16 mouse cellular contexts compared by ENCODE assay signal in the genomic region with DNA sequence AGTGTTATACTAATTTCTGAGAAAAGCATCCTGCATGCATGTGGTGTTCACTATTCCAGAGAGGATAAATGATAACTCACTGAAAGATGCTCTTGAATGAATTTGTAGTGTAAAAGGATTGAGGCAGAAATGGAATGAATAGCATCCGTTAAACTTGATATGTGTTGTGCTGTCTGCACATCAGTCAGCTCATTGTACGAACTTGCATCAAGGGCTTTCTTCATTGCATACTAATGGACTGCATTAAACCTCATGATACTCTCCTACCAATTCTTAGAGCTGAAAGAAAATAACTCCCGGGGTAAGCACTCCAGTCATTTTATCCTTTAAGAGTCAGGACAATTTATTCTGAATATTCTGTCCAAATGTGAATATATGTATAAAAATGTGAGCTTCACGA.
"Had no signal": no experiment of that assay in that cellular context is flagged by ENCODE, and none has a peak within 500 bp of the region (broad histone marks: within the 10 kb centered on the region; RNA-seq: fewer than 3 reads in every experiment).

No protein-coding gene starts in this region.

- DNase-seq: kidney, adult 2 months; kidney, postnatal 14 days; layer of hippocampus, adult 9-11 months; layer of hippocampus, postnatal 36 days; lung, embryonic 14.5 days; lung, postnatal 14 days; right cerebral cortex, postnatal 14 days; thymus, adult 2 months; thymus, postnatal 25 days had no signal

- H3K27me3 ChIP-seq: kidney, embryonic 15.5 days; limb, embryonic 15.5 days; liver, embryonic 12.5 days; megakaryocyte, embryonic 14.5 days; neural tube, embryonic 12.5 days; stomach, embryonic 15.5 days had no signal

- H3K4me1 ChIP-seq: kidney, embryonic 15.5 days; limb, embryonic 15.5 days; liver, embryonic 12.5 days; megakaryocyte, embryonic 14.5 days; neural tube, embryonic 12.5 days; stomach, embryonic 15.5 days had no signal

- H3K4me3 ChIP-seq: kidney, embryonic 15.5 days; limb, embryonic 15.5 days; liver, embryonic 12.5 days; megakaryocyte, embryonic 14.5 days; neural tube, embryonic 12.5 days; stomach, embryonic 15.5 days had no signal

- H3K4me2 ChIP-seq: kidney, embryonic 15.5 days; limb, embryonic 15.5 days; liver, embryonic 12.5 days; lung, embryonic 14.5 days; neural tube, embryonic 12.5 days; stomach, embryonic 15.5 days had no signal

- H3K9ac ChIP-seq: kidney, embryonic 15.5 days; limb, embryonic 15.5 days; liver, embryonic 12.5 days; lung, embryonic 14.5 days; neural tube, embryonic 12.5 days; stomach, embryonic 15.5 days had no signal

- H3K27ac ChIP-seq: kidney, embryonic 15.5 days; limb, embryonic 15.5 days; liver, embryonic 12.5 days; macrophage; neural tube, embryonic 12.5 days; stomach, embryonic 15.5 days had no signal

- H3K9me3 ChIP-seq: kidney, embryonic 15.5 days; limb, embryonic 15.5 days; liver, embryonic 12.5 days; megakaryocyte, embryonic 14.5 days; neural tube, embryonic 12.5 days; stomach, embryonic 15.5 days had no signal

- H3K36me3 ChIP-seq: kidney, embryonic 15.5 days; limb, embryonic 15.5 days; liver, embryonic 12.5 days; neural tube, embryonic 12.5 days; stomach, embryonic 15.5 days had no signal

- ATAC-seq: liver, embryonic 12.5 days had no signal
